Mouse (Mus musculus) embryonic fibroblast, embryonic 13.5 days (primary cell): ENCODE data around the gene Ctdsp2.

ENCODE experiments used
- CTCF ChIP-seq: IDR thresholded peaks from 2 replicates; pipeline ENCODE4 v1.5.1; 2011; ENCODE audit warnings: mild to moderate bottlenecking, control low read depth, low read length, moderate library complexity, borderline replicate concordance; ENCODE audit not compliant: insufficient read depth
- POLR2A ChIP-seq: IDR thresholded peaks from 2 replicates; pipeline ENCODE4 v1.6.1; 2011; ENCODE audit warnings: low read depth, mild to moderate bottlenecking, control low read depth, low read length, moderate library complexity

DNA sequence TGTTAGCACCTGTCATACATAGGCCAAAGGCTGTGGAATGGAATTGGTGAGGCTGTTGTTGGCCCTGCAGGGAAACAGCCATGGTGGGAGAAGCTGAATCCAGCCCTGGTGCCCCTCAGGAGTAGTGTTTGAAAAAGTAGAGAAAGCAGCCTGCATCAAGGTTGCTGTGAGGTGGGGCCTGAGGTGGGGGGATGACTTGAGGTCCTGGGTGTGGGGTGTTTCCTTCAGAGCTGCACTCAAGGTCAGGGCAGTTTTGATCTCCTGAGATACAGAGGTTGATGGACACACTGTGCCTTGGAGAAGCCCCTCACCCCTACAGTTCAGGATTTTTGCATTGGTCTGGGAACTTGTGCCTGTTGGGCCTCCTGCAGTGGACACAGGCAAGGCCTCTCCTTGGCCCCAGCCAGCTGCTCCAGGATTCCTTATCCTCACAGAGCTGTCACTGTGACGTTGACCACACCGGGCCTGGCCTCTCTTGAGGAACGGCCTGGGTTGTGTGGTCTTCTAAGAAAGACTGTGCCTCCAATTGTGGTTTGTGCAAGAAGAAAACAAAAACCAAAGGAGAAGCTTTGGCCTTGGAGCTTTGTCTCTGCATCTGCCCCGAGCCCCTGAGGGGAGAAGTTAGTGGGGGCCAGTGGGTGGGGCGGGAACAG is 10.1 kb downstream of the Ctdsp2 start:
- TF ChIP-seq CTCF (no peak), POLR2A (no peak)
